Mouse (Mus musculus) intestine, postnatal 0 days (tissue): ENCODE measurements around the gene Agps. TPM values are rescaled to one million over a fixed set of nuclear protein-coding genes. Genes with fewer than 3 reads are reported as not detected.

Experiments used
- ATAC-seq: fragments of 200-750 bp; cut with Nextera tagmentation; 2 replicates; pipeline ENCODE4 v1.8.0; 2017; ENCODE audit warnings: mild to moderate bottlenecking, moderate TSS enrichment, moderate library complexity
- H3K27ac ChIP-seq: fragments of 300-500 bp; sonication (generic); 2 replicates; pipeline ENCODE4 v1.5.1; 2014; ENCODE audit warnings: mild to moderate bottlenecking, low read depth, low read length, moderate library complexity
- H3K27me3 ChIP-seq: fragments of 300-500 bp; sonication (generic); replicated peaks from 2 replicates; pipeline ENCODE4 v1.6.1; 2014; ENCODE audit warnings: low read length, mixed read lengths; ENCODE audit not compliant: control insufficient read depth, insufficient read depth
- H3K36me3 ChIP-seq: fragments of 300-500 bp; sonication (generic); 2 replicates; pipeline ENCODE4 v1.6.1; 2014; ENCODE audit warnings: mild to moderate bottlenecking, moderate library complexity; ENCODE audit not compliant: control insufficient read depth, insufficient read depth
- H3K4me1 ChIP-seq: fragments of 300-500 bp; sonication (generic); replicated peaks from 2 replicates; pipeline ENCODE4 v1.6.1; 2014; ENCODE audit warnings: antibody characterized with exemption, low read length, mixed read lengths; ENCODE audit not compliant: control insufficient read depth, insufficient read depth
- H3K4me2 ChIP-seq: fragments of 300-500 bp; sonication (generic); replicated peaks from 2 replicates; pipeline ENCODE4 v1.6.1; 2014; ENCODE audit warnings: low read depth, mild to moderate bottlenecking, moderate library complexity
- H3K4me3 ChIP-seq: fragments of 300-500 bp; sonication (generic); 2 replicates; pipeline ENCODE4 v1.5.1; 2014; ENCODE audit warnings: low read depth, low read length
- H3K9ac ChIP-seq: fragments of 300-500 bp; sonication (generic); 2 replicates; pipeline ENCODE4 v1.6.1; 2014; ENCODE audit warnings: mild to moderate bottlenecking, low read depth, low read length
- H3K9me3 ChIP-seq: fragments of 300-500 bp; sonication (generic); 2 replicates; pipeline ENCODE4 v1.6.1; 2016; ENCODE audit warnings: mixed run types; ENCODE audit not compliant: control insufficient read depth
- CTCF ChIP-seq: sonication (generic); IDR thresholded peaks from 2 replicates; pipeline ENCODE4 v1.5.1; 2016; ENCODE audit warnings: low read depth, mild to moderate bottlenecking, control low read depth, antibody characterized with exemption, moderate library complexity
- WGBS: fragments of 180-500 bp; shearing (Covaris S2); extraction: QIAGEN DNeasy Blood & Tissue Kit; methylation state at CpG from one replicate; pipeline ENCODE4 v1.1.7; 2014; 5-methylcytosine and 5-hydroxymethylcytosine counted together
- polyA plus RNA-seq: library from polyadenylated mRNA; unstranded; fragments of >200 nt; fragmentation: Nextera tagmentation; extraction: Ambion mirVana; gene quantifications from 2 replicates; pipeline ENCODE4 v1.2.1, GENCODE M21; 2015

Agps gene
- 6.5 and 8.6 TPM in 2 replicates for polyA plus RNA-seq

- ATAC-seq, result peak; percentile 98
- peak; percentile 41; the same call in 1 of the 2 replicates for TF ChIP-seq CTCF
These were observed at the start of gene Agps for GRCm38 (mm10) chr2:75831881-75832633. Agps (plus strand) TSS chr2:75832177.

GRCm38 (mm10) chr2:75786075-75786474 is 45.9 kb upstream of the Agps start:
- Histone ChIP-seq H3K9me3 (no peaks in the 10 kb centered on the region), H3K9ac (no peak overlapping the region), H3K27me3 (no peaks in the 10 kb centered on the region), H3K36me3 (no peaks in the 10 kb centered on the region), H3K4me1 (no peaks in the 10 kb centered on the region), H3K4me3 (no peak overlapping the region), H3K27ac (no peak overlapping the region), H3K4me2 (no peak overlapping the region)
- ATAC-seq, result no peak
- WGBS, result 24% methylated on average over 6 of the region's 6 CpGs
- peak; percentile 95 for TF ChIP-seq CTCF

More at GRCm38 (mm10) chr2:75831881-75832633, at the start of gene Agps:
- no peaks in the 10 kb centered on the region for H3K9me3 ChIP-seq
- peaks cover 8% of the 10 kb centered on the region; the same call in 1 of the 2 replicates for H3K4me1 ChIP-seq
- peak within 1 kb of the TSS; percentile 77 for H3K27ac ChIP-seq
- H3K4me2 ChIP-seq, result peak within 1 kb of the TSS; percentile 84
- no peaks in the 10 kb centered on the region for H3K36me3 ChIP-seq
- H3K27me3 ChIP-seq, result no peaks in the 10 kb centered on the region
- H3K4me3 ChIP-seq, result peak within 1 kb of the TSS; percentile 82
- under 1% methylated on average over 75 of the region's 86 CpGs for WGBS
- peak within 1 kb of the TSS; percentile 84 for H3K9ac ChIP-seq

DNA sequence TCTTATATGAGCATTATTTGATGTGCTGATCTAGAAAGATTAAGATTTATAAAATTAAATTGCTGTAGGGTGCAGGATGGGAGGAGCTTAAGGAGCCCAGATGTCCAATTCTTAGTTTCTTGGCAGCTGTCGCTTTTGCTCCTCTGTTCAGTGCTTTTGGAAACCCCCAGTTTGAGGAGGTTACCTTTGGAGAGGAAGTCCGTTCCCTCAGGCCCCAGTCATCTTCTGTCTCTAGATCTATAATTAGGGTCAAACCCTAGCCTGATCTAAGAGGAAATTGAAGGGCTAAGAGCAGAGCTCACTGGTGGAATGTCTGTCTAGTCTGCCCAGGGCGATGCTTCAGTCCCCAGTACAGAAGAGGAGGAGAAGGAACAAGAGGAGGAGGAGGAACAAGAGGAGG is 43.5 kb upstream of the Agps start:
- H3K27me3 ChIP-seq, result no peaks in the 10 kb centered on the region
- H3K36me3 ChIP-seq, result no peaks in the 10 kb centered on the region
- H3K9ac ChIP-seq, result no peak overlapping the region
- no peak overlapping the region for H3K4me2 ChIP-seq
- H3K27ac ChIP-seq, result no peak overlapping the region
- H3K4me1 ChIP-seq, result no peaks in the 10 kb centered on the region
- no peak overlapping the region for H3K4me3 ChIP-seq
- 76% methylated on average over 3 of the region's 3 CpGs for WGBS
- H3K9me3 ChIP-seq, result no peaks in the 10 kb centered on the region
- ATAC-seq, result no peak
- no peak for TF ChIP-seq CTCF

GRCm38 (mm10) chr2:75789959-75790523 is 41.9 kb upstream of the Agps start:
- no peak overlapping the region for H3K4me3 ChIP-seq
- H3K27me3 ChIP-seq, result no peaks in the 10 kb centered on the region
- no peak overlapping the region for H3K4me2 ChIP-seq
- no peak overlapping the region for H3K27ac ChIP-seq
- H3K4me1 ChIP-seq, result no peaks in the 10 kb centered on the region
- no peak for TF ChIP-seq CTCF
- H3K36me3 ChIP-seq, result no peaks in the 10 kb centered on the region
- WGBS, result 43% methylated on average over 14 of the region's 14 CpGs
- no peak overlapping the region for H3K9ac ChIP-seq
- H3K9me3 ChIP-seq, result no peaks in the 10 kb centered on the region
- ATAC-seq, result no peak

DNA sequence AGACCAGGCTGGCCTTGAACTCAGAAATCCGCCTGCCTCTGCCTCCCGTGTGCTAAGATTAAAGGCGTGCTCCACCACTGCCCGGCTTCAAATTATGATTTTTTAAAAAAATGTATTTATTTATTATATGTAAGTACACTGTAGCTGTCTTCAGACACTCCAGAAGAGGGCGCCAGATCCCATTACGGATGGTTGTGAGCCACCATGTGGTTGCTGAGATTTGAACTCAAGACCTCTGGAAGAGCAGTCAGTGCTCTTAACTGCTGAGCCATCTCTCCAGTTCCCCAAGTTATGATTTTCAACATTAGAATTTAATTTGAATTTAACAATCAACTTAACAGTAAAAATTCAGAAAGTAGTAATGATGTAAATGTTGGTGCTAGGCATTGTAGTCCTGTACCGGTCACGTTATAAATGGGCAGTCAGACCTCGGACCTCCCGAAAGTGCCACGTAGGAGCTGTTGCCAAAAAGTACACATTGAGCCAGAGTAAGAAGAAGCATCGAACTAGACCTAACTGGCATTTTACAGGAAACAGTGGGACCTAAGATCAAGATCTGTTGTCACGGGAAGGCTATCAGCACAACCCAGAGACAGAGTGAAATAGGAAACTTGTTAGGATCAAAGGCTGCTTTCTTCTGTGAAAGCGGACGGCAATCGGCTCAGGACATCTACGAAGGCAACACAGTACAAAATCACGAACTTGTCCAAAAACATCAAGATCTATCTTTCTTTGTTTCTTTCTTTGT is 40.2 kb upstream of the Agps start:
- peak; percentile 40 for TF ChIP-seq CTCF
- Histone ChIP-seq H3K4me1 (no peaks in the 10 kb centered on the region), H3K27me3 (no peaks in the 10 kb centered on the region), H3K4me2 (no peak overlapping the region), H3K4me3 (no peak overlapping the region), H3K27ac (no peak overlapping the region), H3K9ac (no peak overlapping the region), H3K9me3 (no peaks in the 10 kb centered on the region), H3K36me3 (no peaks in the 10 kb centered on the region)
- no peak for ATAC-seq
- WGBS, result 85% methylated on average over 18 of the region's 18 CpGs
